Mouse (Mus musculus) kidney, postnatal 25 days (tissue): ENCODE measurements around the gene Tspan33.
"Not testable (repeated sequence)": the region's sequence is repeated elsewhere in the genome, so short reads cannot be mapped to it uniquely, and the experiment has no call there.

Experiments used
- DNase-seq, 2 experiments: peaks; one replicate each; pipeline ENCODE4 v3.0.0; 2021; ENCODE audit warnings: mixed read lengths in 2 of 2

Tspan33 gene

DNA sequence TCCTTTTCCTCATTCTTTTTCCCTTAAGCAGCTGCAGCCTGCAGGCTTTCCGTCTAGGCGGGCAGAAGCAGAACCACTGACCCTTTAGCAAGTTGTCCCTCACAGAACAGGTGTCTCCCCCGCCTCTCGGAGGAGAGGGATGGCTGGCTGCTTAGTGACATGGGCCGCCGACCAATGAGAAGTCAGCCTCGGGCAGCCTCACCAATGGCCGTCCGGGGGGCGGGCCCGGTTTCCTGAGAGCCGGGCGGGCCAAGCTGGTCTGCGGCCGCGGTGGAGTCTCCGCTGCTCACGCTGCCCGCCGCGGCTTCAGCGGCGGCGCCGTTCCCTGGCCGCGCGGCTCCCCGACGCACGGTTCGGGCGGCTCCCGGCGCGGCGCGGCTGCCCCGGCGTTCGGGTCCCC lies at the start of gene Tspan33:
Gene Tspan33, plus strand, starts transcription at position 270 of the 400 bp plus-strand sequence.
- DNase-seq: peak; percentile 97 to 99

DNA sequence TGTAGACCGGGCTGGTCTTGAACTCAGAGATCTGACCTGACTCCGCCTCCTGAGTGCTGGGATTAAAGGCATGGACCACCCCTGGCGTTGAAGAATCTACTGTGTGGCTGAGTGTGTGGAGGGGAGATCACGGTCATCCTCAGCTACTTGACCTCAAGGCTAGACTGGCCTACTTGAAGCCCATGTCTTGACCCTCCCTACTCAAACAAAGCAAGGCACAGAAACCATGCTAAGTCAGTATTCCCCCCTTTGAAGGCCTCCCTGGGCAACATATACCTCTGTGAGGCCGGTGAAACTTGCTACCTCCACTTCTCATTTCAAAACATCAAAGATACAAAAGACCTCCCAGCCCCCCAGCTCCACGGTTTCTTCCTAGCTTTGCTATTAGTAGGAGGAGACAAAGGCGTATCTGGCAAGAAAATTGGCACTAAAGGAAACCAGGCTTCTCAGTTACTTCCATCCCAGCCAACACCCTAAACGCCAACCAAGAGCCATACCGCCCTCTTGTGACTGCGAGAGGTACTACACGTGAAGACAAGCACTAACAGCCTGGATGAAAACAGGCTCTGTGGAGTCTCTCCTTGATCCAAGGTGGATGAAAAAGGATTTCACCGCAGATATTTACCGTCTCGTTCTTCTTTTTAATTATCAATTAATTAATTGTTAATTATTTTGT lies 44.4 kb upstream of the Tspan33 start:
- DNase-seq: peak; percentile 90 to 95

DNA sequence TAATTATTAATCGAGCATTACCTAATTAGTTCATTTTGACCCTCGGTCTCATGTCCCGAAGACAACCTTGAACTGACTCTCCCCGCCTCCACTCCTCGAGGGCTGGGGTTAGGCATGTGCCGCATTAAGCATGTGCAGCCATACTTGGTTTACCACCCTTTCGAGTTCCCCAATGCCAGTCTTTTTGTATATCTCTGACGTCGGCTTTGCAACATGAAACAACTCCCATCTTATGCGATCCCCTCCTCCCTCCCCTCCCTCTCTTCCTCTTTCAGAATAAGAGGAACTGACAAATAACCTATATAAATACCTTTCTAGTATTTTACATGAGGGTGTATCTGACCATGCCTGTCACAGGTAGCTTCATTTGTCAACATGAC lies 43.9 kb upstream of the Tspan33 start:
- peak in 1 of 2 experiments; percentile 82 for DNase-seq

DNA sequence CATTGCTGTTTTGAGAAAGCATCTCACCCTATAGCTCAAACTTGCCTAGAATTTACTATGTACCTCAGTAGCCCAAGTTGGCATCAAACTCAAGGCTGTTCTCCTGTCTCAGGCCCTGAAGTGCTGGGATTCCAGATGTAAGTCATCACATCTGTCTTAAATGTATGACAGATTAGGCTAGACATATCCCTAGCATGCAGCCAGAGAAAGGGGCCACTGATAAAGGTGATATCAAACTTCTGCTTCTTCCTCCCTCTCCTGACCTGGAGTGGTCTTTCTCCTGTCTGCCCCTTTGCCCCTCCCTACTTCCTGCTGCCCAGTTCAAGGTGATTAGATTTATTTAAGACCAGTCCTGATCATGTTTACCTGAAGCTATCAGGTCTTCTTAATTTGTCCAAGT lies 40.8 kb upstream of the Tspan33 start:
- DNase-seq: no peak

DNA sequence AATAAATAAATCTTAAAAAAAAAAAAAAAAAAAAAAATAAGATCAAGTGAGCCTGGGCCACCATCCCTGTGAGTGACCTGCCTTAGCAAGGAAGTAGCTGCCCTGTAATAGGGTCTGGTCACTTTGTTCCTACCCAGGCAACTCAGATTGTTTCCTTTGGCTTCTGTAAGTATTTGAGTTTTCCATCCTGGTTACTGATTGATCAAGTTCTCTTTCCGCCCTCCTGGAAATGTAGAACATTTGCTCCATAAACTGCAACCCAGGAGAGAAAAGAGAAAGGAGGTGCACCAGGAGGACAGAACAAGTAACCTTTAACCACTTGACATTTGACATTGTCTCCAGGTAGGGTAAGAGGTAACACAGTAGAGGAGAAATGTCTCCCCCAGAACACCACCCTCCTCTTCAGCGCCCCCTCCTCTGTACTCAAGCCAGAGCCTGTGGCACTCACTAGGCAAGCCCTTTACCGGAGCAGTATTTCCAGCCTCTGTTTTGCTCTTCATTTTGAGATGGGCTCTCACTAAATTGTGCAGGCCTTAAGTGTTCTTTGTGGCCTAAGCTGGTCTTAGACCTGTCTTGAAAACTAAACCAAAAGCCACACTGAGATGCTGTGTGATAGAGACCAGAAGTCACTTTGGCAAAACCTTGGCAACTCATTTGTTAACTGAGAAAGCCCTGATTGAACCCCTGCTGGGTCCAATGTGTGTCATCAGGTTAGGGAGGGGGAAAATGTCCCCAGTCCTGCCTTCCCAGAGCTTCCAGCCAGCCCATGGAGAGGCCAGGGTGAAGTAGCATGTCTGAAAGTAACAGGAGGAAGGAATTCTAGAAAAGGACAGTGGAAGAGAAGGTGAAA lies 35.2 kb upstream of the Tspan33 start:
- DNase-seq: peak; percentile 31 to 70

DNA sequence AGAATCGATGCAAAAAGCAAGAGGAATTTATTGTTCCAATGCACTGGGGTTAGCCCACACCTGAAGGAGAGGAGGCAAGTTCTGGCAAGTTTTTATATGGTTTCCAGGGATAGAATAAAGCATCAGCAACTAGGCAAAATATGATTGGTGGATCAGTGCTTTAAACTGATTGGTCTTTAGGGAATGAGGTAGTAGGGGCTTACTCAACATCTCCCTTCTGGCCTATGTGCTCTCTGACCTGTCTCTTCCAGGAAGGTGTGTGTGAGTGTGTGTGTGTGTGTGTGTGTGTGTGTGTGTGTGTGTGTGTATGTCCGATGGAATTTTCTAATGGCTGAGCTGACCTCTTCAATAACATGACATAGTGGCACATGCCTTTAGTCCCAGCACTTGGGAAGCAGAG lies 34.1 kb upstream of the Tspan33 start:
- DNase-seq: peak in 1 of 2 experiments; percentile 46

DNA sequence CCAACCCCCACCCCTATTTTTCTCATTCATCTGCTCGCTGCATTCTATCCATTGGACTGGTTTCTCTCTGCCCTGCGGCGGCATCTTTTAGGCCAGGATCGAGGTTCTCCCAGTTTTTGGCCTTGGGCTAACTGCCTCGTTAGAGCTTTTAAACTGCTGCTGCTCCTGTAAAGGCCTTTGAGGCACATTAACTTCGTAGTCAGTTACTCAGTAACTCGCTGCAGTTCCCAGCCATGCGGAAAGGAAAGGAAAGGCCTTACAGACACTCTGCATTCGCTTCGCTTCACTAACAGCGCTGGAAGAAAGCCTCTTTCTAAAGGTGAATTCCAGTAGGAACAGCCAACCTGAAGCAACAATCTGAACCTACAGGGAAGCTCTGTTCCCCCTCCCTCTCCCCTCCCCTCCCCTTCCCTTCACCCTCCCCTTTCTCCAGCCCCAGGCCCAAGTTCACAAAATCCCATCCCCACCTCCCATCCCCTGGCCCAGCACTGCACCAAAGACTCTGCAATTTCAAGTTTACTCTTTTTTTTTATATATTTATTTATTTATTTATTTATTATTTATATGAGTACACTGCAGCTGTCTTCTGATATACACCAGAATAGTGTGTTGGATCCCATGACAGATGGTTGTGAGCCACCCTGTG lies 33.2 kb upstream of the Tspan33 start:
- DNase-seq: peak; percentile 81 to 90

DNA sequence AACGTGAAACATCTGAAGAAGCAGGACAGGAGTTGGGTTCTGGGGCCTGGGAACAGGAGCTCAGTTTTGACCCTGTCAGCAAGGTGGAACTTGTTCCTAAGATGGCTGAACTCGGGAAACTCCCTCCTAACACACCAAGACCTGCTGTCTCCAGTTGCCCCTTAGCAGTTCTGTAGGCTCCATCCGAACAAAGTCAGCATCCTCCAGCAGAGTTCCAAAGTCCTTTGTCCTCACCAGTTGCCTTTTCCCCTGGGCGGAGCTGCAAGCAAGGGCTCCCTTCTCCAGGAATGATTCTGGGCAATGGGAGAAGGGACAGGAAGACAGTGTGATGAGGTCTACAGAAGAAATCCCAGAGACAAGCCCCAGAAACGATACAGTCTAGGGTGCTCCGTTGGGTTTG lies 26.8 kb upstream of the Tspan33 start:
- DNase-seq: peak; percentile 25 to 71

DNA sequence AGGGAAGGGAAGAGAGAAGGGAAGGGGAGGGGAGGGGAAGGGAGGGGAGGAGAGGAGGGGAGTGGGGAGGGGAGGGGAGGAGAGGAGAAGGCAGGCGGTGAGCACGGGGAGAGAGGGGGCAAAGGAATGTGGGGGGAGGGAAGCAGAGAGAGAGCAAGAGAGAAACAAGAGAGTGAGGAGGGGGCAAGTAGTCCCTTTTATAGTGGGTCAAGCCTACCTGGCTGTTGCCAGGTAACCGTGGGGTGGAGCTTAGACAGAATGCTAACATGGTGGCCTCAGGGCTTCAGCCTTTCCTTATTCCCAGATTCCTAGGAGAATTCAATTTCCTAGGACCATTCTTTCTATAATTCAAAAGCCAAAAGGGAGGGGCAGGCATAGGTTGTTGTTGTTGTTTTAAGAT lies 22.3 kb upstream of the Tspan33 start:
- no peak for DNase-seq

DNA sequence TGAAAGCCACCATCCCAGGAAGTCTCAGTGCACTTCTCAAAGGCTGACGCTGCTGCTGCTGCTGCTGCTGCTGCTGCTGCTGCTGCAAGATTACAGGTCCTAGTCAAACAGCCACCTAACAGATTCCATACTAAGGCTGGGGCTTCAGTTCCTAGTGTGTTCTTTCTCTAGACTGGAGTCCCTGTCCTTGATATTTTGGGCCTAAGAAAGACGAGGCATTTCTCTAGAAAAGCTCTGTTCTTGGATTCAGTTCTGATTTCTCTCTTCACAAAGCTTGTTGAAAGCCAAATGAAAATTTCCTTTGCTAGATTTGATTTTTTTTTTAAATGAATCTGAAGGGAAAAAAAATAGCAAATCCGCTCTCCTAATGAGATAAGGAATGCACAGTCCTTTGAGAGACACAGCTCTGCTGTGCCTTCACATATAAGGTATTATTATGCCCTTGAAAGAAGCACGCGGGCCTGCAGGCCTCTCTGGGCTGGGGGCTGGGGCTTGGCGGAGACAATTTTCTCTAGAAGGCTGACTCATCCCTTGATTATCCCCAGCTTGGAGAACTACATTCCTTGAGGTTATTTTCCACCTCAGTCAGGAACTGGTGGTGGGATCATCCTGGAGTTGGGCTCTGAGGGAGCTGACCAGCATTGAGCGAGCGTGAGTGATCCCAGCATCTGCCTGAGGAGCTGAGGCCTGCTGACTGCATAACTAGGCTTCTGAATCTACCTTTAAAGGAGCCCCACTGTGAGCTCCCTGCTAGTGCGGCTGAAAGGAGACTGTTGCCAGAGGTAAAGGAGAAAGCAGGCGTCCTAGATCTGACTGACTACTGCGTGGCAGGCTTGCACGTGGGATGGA lies 21.2 kb upstream of the Tspan33 start:
- DNase-seq: no peak

DNA sequence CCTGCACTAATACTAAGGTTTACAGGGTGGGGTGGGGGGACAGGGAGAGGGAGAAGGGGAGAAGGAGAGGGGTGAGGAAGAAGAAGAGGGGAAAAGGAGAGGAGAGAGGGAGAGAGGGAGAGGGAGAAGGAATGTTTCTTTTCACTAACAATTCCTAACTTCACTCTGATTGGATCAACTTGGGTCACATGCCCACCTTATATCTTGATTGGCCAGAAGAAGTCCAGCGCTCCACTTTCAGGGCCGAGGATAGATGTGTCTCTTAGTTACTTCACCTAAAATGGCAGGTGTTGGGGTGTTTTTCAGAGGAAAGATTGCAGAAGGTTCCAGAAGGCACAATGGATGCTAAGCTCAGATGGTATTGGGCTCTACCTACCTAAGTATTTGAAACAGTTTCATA lies 20.3 kb upstream of the Tspan33 start:
- DNase-seq: no peak

DNA sequence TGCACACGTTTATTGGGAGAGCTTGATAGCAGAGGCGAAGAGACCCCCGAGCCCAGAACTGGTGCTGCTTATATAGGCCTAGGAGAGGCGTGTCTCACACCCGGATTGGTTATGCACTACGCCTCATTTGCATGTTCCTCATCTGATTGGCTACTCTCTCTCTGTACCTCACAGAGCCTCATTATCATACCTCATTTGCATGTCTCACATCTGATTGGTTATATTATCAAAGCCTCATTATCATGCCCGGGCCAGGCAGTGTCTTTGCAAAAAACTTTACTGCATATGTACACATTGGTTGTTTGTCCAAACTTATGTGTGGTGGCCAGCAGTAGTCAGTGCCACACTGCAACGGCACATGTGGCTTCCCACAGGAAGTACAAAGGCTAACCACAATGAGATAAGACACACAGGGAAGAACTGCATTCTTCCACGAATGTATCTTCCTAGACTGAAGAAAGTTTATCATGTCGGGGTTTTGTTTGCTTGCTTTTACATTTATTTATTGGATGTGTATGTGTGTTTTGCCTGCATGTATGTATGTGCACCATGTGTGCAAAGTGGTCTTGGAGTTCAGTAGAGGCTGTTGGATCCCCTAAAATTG lies 14.0 kb upstream of the Tspan33 start:
- not testable (repeated sequence) for DNase-seq

DNA sequence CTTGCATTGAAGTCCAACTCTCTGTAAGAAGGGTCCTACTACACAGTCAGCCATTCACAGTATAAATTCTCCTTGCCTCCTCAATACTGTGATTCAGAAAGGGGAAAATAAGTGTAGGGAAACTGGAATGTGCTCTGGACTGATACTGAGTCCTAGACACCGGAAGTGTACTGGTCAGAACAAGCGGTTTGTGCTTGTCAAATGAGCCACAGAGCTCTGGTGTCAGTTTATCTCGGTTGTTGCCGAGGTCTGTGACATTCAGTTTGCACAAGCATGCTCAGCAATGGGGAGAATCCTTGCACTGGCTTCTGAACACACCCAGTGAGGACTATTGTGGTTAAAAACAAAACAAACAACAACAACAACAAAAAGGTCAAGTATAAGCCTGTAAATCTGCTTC lies 12.2 kb upstream of the Tspan33 start:
- no peak for DNase-seq

DNA sequence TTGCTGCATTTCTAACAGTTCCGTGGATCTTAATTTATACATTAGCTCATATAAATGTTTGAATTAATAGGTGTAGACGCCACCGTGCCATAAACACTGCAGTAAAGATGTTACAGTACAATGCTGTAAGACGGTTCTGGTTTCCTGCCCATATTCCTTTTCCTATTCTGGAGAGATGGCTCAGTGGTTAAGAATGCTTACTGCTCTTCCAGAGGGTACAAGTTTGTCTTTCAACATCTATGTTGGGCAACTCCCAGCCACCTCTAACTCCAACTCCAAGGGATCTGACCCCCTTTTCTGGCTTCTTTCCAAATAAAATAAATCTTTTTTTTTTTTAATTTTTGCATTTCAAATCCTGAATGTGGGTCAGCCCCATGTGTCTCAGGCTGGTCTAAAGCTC lies 9.3 kb upstream of the Tspan33 start:
- no peak for DNase-seq

DNA sequence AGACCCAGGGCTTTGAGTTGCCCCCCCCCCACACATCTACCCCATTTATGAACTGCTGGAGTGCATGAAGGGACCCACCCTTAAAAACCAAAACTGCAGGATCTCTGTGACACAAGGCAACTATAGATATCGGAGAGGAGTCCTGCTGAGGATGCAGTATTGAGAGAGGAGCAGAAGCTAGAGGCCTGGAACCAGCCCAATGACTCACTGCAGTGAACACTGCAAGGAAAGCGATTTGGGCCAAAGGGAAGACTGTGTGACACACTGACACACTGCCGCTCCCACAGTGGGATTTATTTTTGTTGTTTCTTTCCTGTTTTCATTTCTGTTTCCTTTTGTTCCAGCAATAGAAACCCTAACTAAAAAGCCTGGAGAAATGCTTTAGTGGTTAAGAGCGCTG lies 8.1 kb upstream of the Tspan33 start:
- no peak for DNase-seq

DNA sequence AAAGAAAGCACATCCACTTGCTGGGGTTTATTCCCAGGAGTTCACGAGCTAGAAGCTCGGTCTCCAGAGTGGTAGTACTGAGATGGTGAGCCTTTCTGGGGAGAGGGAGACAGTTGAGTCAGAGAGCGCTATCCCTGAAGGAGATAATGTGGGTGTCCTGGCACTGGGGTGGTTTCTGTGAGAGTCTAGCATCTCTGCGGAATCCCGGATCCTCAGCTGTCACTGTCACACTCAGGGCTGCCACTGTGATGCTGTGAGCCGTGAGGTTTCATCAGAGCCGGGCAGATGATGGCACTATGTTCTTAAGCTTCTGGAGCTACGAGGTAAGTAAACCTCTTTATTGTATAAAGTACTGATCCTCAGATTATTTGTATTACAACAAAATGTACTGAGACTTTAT lies 4.6 kb upstream of the Tspan33 start:
- no peak for DNase-seq

DNA sequence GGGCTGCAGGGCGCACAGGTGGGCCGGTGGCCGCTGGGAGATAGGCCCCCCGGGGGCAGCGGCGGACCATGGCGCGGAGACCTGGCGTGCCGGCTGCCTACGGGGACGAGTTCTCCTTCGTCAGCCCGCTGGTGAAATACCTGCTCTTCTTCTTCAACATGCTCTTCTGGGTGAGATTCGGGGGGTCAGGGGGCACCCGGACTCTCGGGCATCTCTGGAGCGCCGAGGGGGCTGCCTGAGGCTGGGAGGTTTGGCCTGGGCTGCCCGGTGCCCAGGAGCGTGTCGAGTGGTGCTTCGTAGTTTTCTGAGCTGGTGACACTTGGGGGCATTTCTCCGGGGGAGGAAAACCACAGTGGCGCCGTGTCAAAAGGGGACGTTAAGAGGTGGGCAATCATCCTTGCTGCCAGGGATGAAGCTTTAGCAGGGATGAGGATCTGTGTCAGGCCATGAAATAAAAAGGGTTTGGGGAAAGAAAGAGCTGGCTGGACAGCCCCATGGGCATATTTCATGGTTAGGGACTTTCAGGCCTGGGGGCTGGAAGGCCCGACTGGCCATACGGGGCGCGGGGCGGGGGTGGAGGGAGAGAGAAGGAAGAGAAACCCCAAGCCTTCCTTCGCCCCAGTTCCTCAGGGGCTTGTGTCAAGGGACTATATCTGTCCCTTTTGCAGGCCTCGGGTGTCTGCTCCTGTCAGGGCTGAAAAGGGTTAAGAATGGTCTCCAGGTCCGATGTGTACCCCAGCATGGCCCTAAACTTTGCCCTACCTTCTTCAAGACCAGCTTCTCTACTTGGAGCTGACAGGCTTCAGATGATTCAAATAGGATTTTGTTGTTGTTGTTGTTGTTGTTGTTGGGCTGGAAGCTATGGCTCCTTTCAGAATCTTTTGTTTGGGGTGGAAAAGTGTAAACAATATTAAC lies 610 bp downstream of the Tspan33 start:
- DNase-seq: peak in 1 of 2 experiments; percentile 9

DNA sequence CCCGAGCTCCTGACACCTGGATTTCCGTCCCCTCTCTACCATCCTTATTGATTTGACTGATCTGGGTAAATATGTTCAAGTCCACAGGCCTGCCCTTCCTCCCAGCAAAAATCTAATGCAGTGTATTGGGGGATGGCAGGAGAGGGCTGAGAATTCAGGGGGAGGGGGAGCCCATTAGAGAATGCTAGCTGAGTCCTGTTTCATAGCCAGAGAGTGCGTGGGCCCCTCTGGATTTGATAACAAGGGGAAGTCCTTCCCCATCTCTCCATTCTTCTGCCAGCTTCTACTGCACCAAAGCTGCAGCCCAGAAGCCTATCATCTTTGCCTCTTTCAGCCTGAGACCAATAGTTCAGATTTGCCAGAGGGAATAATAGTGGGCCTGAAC lies 1.3 kb downstream of the Tspan33 start:
- DNase-seq: no peak

DNA sequence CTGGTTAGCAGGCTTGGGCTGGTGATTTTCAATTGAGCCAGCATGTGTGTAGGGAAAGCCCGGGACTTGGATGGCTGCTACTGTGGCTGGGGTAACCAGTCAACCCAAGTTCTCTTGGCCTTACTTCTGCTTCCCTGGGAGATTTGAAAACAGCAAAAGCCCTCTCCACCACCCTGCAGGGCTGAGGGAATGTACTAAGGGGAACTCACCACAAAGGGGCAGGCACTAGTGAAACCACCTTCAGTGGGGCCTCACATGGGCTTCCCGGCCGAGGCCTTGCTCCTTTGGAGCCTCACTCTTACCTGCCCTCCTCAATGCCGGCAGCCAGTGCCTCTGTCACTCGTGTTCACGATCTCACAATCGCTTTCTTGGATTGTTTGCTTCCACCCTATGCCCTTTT lies 2.0 kb downstream of the Tspan33 start:
- DNase-seq: no peak

DNA sequence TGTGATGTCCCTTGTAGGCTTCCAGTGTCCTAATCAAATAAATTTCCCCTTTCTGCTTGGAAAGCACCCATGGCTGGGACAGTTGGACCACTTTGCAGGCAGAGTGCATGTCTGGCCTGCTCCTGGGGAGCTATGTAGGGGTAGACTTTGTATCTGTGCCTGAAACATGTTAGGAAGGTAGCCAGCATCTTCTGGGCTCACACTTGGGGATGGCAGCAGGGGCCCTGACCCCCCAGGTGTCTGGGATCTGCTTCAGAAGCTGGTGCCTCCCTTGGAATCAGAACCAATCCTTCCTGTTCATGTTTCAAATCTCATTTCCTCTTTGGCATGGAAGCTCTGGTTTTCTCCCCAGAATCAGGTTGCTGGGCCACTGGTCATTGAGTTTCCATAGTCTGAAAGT lies 3.1 kb downstream of the Tspan33 start:
- no peak for DNase-seq

DNA sequence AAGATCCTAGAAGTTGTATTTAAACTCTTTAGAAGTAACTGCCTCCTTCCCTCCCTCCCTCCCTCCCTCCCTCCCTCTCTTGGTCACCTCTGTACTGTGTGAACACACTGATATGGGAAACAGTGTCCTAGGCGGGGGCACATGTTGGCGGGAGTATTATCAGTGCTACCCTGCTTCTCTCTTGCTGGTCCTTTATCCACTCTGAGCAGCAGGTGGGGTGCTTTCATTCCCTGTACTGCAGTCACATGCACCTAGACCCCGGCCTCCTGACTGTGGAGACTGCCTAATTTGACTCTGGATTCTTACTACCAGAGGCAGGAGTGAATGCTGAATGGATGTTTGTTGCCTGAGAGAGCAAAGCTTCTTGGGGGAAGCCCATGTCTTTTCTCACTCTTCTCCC lies 3.5 kb downstream of the Tspan33 start:
- DNase-seq: no peak
